Mouse (Mus musculus) megakaryocyte, embryonic 14.5 days (primary cell): ENCODE data around the gene Acer3. TPM values are rescaled to one million over a fixed set of nuclear protein-coding genes. Genes with fewer than 3 reads are reported as not detected.
A peak's percentile ranks its signal among the peaks of the same experiment; 100 is the strongest.

Source experiments
- H3K27me3 ChIP-seq: replicated peaks from 2 replicates; pipeline ENCODE3; 2012; ENCODE audit warnings: inconsistent platforms
- H3K36me3 ChIP-seq: replicated peaks from 2 replicates; pipeline ENCODE3; 2012; ENCODE audit warnings: low read length, inconsistent platforms, mixed read lengths
- H3K4me1 ChIP-seq: 2 replicates; pipeline ENCODE4 v1.6.1; 2012; ENCODE audit warnings: inconsistent platforms
- H3K4me3 ChIP-seq: replicated peaks from 2 replicates; pipeline ENCODE3; 2012; ENCODE audit warnings: moderate library complexity, mild to moderate bottlenecking, inconsistent platforms
- H3K9me3 ChIP-seq: 2 replicates; pipeline ENCODE4 v1.6.1; 2012; ENCODE audit warnings: inconsistent platforms
- FLI1 ChIP-seq: IDR thresholded peaks from 2 replicates; pipeline ENCODE4 v1.6.1; 2012; ENCODE audit warnings: low read length, inconsistent platforms, mixed read lengths
- GATA1 ChIP-seq: IDR thresholded peaks from 3 replicates; pipeline ENCODE4 v1.6.1; 2012; ENCODE audit warnings: mixed read lengths, low read length, inconsistent platforms, borderline replicate concordance
- polyA plus RNA-seq: library from polyadenylated mRNA; stranded (reverse); fragments of >175 nt; gene quantifications from 2 replicates; pipeline ENCODE4 v1.2.3, GENCODE M21; 2012; ENCODE audit warnings: low replicate concordance; ENCODE audit not compliant: insufficient read depth

Gene Acer3
- polyA plus RNA-seq, 1 experiment = 1.2 TPM

- H3K4me3 ChIP-seq = peak overlapping the region; percentile 71
- H3K27me3 ChIP-seq = no peaks in the 10 kb centered on the region
- H3K4me1 ChIP-seq = peaks cover 98% of the 10 kb centered on the region
- TF ChIP-seq GATA1 (no peak), FLI1 (no peak)
- H3K36me3 ChIP-seq = peaks cover 31% of the 10 kb centered on the region
- H3K9me3 ChIP-seq = no peaks in the 10 kb centered on the region
These were observed 145.9 kb downstream of the Acer3 start for GRCm38 (mm10) chr7:98174883-98175755.

DNA sequence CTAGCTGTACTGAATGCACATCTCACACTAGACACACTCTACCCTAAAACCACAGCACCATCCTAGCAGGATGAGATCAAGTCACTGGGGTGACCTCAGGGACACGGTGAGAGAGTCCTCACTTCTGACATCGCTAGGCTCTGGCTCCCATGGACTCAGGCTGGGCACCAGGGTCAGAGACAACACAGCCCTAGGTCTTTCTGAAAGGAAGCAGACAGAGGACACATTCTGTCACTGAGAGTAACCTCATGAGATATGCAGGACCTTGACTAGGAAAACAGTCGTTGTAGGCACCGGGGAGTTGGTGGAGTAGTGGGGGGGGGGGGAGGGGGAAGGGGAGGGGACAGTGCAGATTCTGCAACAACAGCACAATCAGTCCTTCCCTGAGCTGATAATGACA is 147.6 kb downstream of the Acer3 start:
- Histone ChIP-seq H3K4me3 (peak overlapping the region; percentile 72), H3K9me3 (no peaks in the 10 kb centered on the region), H3K27me3 (no peaks in the 10 kb centered on the region), H3K4me1 (peaks cover 95% of the 10 kb centered on the region), H3K36me3 (peaks cover 42% of the 10 kb centered on the region)
- TF ChIP-seq GATA1 (no peak), FLI1 (no peak)

DNA sequence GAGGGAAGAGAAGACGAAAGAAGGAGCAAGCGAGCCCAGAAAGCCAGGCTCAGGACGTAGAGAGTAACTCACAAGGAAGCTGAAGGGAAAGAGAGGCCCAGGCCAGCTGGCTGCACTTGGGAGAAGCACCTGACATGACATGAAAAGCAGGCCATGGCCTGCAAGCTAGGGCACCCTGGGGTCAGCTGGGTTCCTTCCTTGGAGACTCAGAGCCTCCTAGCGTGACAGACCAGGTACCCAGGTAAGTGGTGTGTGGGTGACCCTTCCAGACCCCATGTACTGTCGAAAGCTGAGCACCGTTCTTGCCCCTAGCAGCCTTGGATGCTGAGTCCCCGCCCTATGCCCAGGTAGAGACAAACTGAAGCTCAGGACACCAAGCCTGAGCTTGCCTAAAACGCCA is 148.3 kb downstream of the Acer3 start:
- H3K27me3 ChIP-seq = no peaks in the 10 kb centered on the region
- H3K4me1 ChIP-seq = peaks cover 97% of the 10 kb centered on the region
- no peaks in the 10 kb centered on the region for H3K9me3 ChIP-seq
- TF ChIP-seq FLI1 (no peak), GATA1 (no peak)
- peak overlapping the region; percentile 69 for H3K4me3 ChIP-seq
- peaks cover 49% of the 10 kb centered on the region for H3K36me3 ChIP-seq

GRCm38 (mm10) chr7:98171141-98172073 is 149.6 kb downstream of the Acer3 start:
- Histone ChIP-seq H3K27me3 (no peaks in the 10 kb centered on the region), H3K4me1 (peaks cover 92% of the 10 kb centered on the region), H3K36me3 (peaks cover 53% of the 10 kb centered on the region), H3K4me3 (peak overlapping the region; percentile 81), H3K9me3 (no peaks in the 10 kb centered on the region)
- no peak for TF ChIP-seq FLI1
- no peak for TF ChIP-seq GATA1

DNA sequence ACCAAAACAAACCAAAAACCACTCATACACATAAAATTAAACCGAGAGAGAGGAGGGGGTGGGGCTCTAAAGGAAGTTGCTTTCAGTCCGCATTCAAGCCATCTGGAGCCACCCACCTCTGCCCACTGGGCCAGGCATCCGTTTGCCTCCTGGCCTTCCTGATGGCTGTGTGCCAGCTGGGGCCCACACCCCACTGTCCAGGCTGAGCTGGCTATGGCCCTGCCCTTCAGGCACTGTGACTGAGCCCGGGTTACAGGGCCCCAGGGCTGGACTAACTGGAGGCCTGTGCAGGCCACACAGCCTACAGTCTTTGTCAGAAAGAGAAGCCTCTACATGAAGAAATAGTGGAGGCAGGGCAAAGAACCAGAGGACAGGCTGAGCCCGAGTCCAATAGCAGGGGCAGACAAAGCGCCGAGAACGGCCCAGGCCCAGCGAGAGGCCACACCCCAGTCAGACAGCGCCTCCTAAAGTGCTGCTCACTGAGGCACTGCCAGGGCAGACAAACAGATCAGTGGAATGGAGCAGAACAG is 155.9 kb downstream of the Acer3 start:
- H3K9me3 ChIP-seq = no peaks in the 10 kb centered on the region
- peaks cover 91% of the 10 kb centered on the region for H3K4me1 ChIP-seq
- no peak for TF ChIP-seq FLI1
- no peak for TF ChIP-seq GATA1
- no peaks in the 10 kb centered on the region for H3K27me3 ChIP-seq
- peak overlapping the region; percentile 88 for H3K4me3 ChIP-seq
- H3K36me3 ChIP-seq = peaks cover 78% of the 10 kb centered on the region

- Histone ChIP-seq H3K27me3 (no peaks in the 10 kb centered on the region), H3K9me3 (no peaks in the 10 kb centered on the region), H3K4me3 (peak overlapping the region; percentile 88), H3K4me1 (peaks cover 91% of the 10 kb centered on the region), H3K36me3 (peaks cover 78% of the 10 kb centered on the region)
- TF ChIP-seq GATA1 (no peak), FLI1 (no peak)
These were observed 156.5 kb downstream of the Acer3 start for GRCm38 (mm10) chr7:98164382-98164998.

DNA sequence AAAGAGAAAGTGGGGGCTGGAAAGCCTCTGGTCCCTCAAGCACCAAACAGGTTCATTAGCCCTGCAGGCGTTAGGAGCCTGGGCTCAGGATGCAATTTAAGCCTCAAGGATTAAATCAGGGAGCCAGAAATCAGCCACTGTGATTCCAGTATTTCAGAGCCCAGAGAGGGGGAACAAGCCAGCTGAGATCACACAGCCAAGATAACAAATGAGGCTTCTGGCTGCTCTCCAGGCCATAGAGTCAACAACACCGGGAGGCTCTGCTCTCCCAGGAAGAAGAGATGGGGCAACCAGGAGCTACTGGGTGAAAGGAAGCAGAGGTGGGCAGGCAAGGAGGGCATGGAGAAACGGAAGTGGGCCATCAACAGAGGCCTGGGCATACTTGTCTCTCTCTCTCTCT is 157.3 kb downstream of the Acer3 start:
- H3K4me3 ChIP-seq = peak overlapping the region; percentile 56

GRCm38 (mm10) chr7:98162239-98162638 is 158.8 kb downstream of the Acer3 start:
- Histone ChIP-seq H3K36me3 (peaks cover 69% of the 10 kb centered on the region), H3K4me1 (peaks cover 98% of the 10 kb centered on the region), H3K27me3 (no peaks in the 10 kb centered on the region), H3K9me3 (no peaks in the 10 kb centered on the region), H3K4me3 (peak overlapping the region; percentile 60)
- TF ChIP-seq GATA1 (no peak), FLI1 (no peak)

More for the DNA sequence above, 157.3 kb downstream of the Acer3 start:
- Histone ChIP-seq H3K27me3 (no peaks in the 10 kb centered on the region), H3K9me3 (no peaks in the 10 kb centered on the region), H3K36me3 (peaks cover 75% of the 10 kb centered on the region), H3K4me1 (peaks cover 93% of the 10 kb centered on the region)
- no peak for TF ChIP-seq FLI1
- TF ChIP-seq GATA1 = no peak
